Mouse (Mus musculus) lung, adult 2 months (tissue): Measurements from ENCODE around the gene Fam57a.

Experiments used
- CTCF ChIP-seq: fragments of 200-500 bp; IDR thresholded peaks from 2 replicates; pipeline ENCODE4 v1.5.1; 2011; ENCODE audit warnings: mild to moderate bottlenecking, low read length, control low read depth; ENCODE audit not compliant: insufficient read depth
- POLR2A ChIP-seq: fragments of 200-500 bp; IDR thresholded peaks from 2 replicates; pipeline ENCODE4 v1.6.1; 2011; ENCODE audit warnings: low read depth, mild to moderate bottlenecking, control low read depth, low read length, borderline replicate concordance; ENCODE audit errors: extremely low read depth

DNA sequence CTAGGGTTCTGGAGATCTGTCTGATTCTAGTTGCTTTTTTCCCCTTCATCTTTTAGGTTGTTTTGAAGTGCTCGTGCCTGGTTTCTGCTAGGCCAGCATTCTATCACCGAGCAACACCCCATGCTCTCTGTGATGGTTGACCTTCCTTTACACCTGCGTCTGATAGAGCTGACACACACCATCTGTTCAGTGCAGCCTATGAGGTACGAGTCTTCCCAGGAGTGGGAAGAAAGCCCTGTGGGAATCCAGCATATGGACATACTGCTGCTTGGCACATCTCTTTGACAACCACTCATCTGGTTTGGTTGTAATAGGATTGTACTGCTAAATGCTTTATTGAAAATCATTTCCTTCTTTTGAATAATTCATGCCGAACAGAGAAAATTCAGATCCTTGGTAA lies 9.3 kb upstream of the Fam57a start:
- TF ChIP-seq CTCF (no peak), POLR2A (no peak)
